Mouse (Mus musculus) lung, adult 2 months (tissue): ENCODE data around the gene Atg7.
A peak's percentile ranks its signal among the peaks of the same experiment; 100 is the strongest.

Source experiments
- CTCF ChIP-seq: fragments of 200-500 bp; IDR thresholded peaks from 2 replicates; pipeline ENCODE4 v1.5.1; 2011; ENCODE audit warnings: mild to moderate bottlenecking, low read length, control low read depth; ENCODE audit not compliant: insufficient read depth
- POLR2A ChIP-seq: fragments of 200-500 bp; IDR thresholded peaks from 2 replicates; pipeline ENCODE4 v1.6.1; 2011; ENCODE audit warnings: low read depth, mild to moderate bottlenecking, control low read depth, low read length, borderline replicate concordance; ENCODE audit errors: extremely low read depth

DNA sequence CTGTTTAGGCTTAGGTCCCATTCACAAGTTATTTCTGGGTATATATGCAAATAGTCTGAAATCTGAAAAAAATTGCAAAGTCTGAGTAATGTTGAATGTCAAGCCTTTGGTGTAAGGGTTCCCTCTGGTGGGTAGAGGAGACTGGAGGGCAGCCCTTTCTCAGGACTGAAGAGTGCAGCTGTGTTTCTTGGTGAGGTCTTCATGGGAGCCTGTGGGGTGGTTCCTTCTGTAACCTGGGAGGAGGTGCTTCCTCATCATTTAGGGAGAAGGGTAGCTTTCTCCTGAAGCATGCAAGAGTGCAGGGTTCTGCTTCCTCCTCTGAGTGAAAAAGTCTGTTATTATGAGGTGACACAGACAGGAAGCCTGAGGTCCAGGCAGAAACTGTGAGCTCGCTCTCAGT, 40.8 kb downstream of the Atg7 start:
- no peak for TF ChIP-seq POLR2A
- TF ChIP-seq CTCF = 0 out of 2 replicates have a peak, but pooled peaks have one; percentile 27
